Mouse (Mus musculus) liver, embryonic 15.5 days (tissue): Measurements from ENCODE around the gene Mcoln1. TPM values are rescaled to one million over a fixed set of nuclear protein-coding genes. Genes with fewer than 3 reads are reported as not detected.

Experiments used
- ATAC-seq: fragments of 200-750 bp; cut with Nextera tagmentation; 2 replicates; pipeline ENCODE4 v1.8.0; 2017; ENCODE audit warnings: moderate number of reproducible peaks, mild to moderate bottlenecking, moderate library complexity; ENCODE audit not compliant: insufficient read depth
- H3K27ac ChIP-seq: fragments of 300-500 bp; sonication (generic); replicated peaks from 2 replicates; pipeline ENCODE4 v1.5.1; 2015; ENCODE audit warnings: mild to moderate bottlenecking, inconsistent platforms
- H3K27me3 ChIP-seq: fragments of 300-500 bp; sonication (generic); 2 replicates; pipeline ENCODE4 v1.6.1; 2015; ENCODE audit warnings: mild to moderate bottlenecking, inconsistent platforms
- H3K36me3 ChIP-seq: fragments of 300-500 bp; sonication (generic); replicated peaks from 2 replicates; pipeline ENCODE4 v1.6.1; 2015; ENCODE audit warnings: moderate library complexity, mild to moderate bottlenecking, inconsistent platforms
- H3K4me1 ChIP-seq: fragments of 300-500 bp; sonication (generic); replicated peaks from 2 replicates; pipeline ENCODE4 v1.6.1; 2015; ENCODE audit warnings: inconsistent platforms
- H3K4me2 ChIP-seq: fragments of 300-500 bp; sonication (generic); 2 replicates; pipeline ENCODE4 v1.6.1; 2015; ENCODE audit warnings: moderate library complexity, mild to moderate bottlenecking, inconsistent platforms
- H3K4me3 ChIP-seq: fragments of 300-500 bp; sonication (generic); replicated peaks from 2 replicates; pipeline ENCODE4 v1.5.1; 2015; ENCODE audit warnings: mild to moderate bottlenecking, inconsistent platforms
- H3K9ac ChIP-seq: fragments of 300-500 bp; sonication (generic); 2 replicates; pipeline ENCODE4 v1.6.1; 2015; ENCODE audit warnings: moderate library complexity, mild to moderate bottlenecking, inconsistent platforms
- H3K9me3 ChIP-seq: fragments of 300-500 bp; sonication (generic); replicated peaks from 2 replicates; pipeline ENCODE4 v1.6.1; 2016; ENCODE audit warnings: inconsistent platforms
- WGBS: fragments of 180-500 bp; shearing (Covaris S2); methylation state at CpG from one replicate; pipeline ENCODE4 v1.1.7; 2015; ENCODE audit warnings: mixed read lengths; ENCODE audit not compliant: insufficient replicate concordance; 5-methylcytosine and 5-hydroxymethylcytosine counted together
- polyA plus RNA-seq: library from polyadenylated mRNA; unstranded; fragments of >200 nt; fragmentation: Nextera tagmentation; extraction: Ambion mirVana; gene quantifications from 2 replicates; pipeline ENCODE4 v1.2.1, GENCODE M21; 2015

The Mcoln1 gene
- polyA plus RNA-seq, 1 experiment from 2014 or later: 21.4 TPM

- no peaks in the 10 kb centered on the region for H3K9me3 ChIP-seq
- H3K27ac ChIP-seq: peak overlapping the region; percentile 89
- H3K27me3 ChIP-seq: no peaks in the 10 kb centered on the region
- H3K4me2 ChIP-seq: peak overlapping the region; percentile 96
- H3K9ac ChIP-seq: peak overlapping the region; percentile 84
- peak; percentile 40 for ATAC-seq
- H3K4me3 ChIP-seq: peak overlapping the region; percentile 90
- H3K36me3 ChIP-seq: peaks cover 11% of the 10 kb centered on the region
- peaks cover 35% of the 10 kb centered on the region for H3K4me1 ChIP-seq
- 4% methylated on average over 8 of the region's 8 CpGs for WGBS
Measured at GRCm38 (mm10) chr8:3499751-3500150, 506 bp upstream of the Mcoln1 start.

DNA sequence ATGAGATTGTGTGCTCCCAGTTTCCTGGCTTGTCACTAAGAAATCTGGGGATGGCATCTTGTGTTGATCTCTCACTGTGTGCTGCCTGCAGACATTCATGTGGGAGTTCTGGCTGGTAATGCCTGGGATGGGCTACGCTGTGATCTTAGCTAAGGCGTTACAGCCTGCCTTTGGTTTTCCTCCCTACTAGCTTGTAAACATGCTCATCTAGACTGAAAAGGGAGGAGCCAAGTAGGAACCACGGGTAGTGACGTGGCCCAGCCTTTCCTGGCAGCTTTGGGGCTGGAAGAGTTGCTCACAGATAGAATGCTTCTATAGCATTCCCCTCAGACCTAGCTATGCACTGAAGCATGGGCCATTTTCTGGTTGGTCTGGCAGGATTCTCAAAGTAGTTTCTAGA, 2.0 kb downstream of the Mcoln1 start:
- no peaks in the 10 kb centered on the region for H3K27me3 ChIP-seq
- H3K4me1 ChIP-seq: peaks cover 31% of the 10 kb centered on the region
- no peak overlapping the region for H3K9ac ChIP-seq
- H3K27ac ChIP-seq: 0 out of 2 replicates have a peak overlapping the region, but pooled peaks have one; percentile 24
- H3K9me3 ChIP-seq: no peaks in the 10 kb centered on the region
- ATAC-seq: no peak
- H3K4me2 ChIP-seq: no peak overlapping the region
- WGBS: 55% methylated on average over 4 of the region's 4 CpGs
- no peak overlapping the region for H3K4me3 ChIP-seq
- H3K36me3 ChIP-seq: peaks cover 15% of the 10 kb centered on the region

- ATAC-seq: peak; percentile 51; the same call in 1 of the 2 replicates
- H3K27ac ChIP-seq: no peak overlapping the region; the same call in 1 of the 2 replicates
- H3K36me3 ChIP-seq: peaks cover 44% of the 10 kb centered on the region
Measured at GRCm38 (mm10) chr8:3507979-3508754, 7.9 kb downstream of the Mcoln1 start.

DNA sequence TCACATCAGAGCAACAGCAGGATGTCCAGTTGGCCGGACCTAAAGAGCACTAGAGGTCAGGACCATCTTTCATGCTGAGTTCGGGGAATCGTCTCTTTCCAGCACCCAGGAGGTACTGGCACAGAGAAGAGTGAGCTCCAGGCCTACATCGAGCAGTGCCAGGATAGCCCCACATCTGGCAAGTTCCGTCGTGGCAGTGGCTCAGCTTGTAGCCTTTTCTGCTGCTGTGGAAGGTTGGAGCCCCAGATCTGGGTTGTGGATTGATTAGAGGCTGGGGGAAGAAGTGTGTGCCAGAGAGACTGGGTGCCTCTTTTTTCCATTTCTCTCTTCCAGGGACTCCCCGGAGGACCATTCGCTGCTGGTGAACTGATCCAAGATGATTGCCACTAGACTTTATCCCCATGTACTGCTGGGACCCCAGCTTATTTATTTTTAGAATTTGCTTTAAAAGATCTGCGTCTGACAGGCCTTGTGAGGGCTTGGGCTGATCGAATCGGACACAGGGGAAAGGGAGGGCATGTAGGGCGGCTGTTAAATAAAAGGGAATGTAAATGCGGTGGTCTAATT, 14.5 kb downstream of the Mcoln1 start:
- Histone ChIP-seq H3K4me2 (peak overlapping the region; percentile 98), H3K9ac (peak overlapping the region; percentile 30; the same call in 1 of the 2 replicates), H3K9me3 (no peaks in the 10 kb centered on the region), H3K36me3 (peaks cover 18% of the 10 kb centered on the region; the same call in 1 of the 2 replicates), H3K27ac (peak overlapping the region; percentile 86), H3K4me1 (peaks cover 37% of the 10 kb centered on the region), H3K4me3 (peak overlapping the region; percentile 86), H3K27me3 (no peaks in the 10 kb centered on the region)
- no peak for ATAC-seq
- WGBS: 35% methylated on average over 13 of the region's 13 CpGs

More at GRCm38 (mm10) chr8:3507979-3508754, 7.9 kb downstream of the Mcoln1 start:
- Histone ChIP-seq H3K27me3 (no peaks in the 10 kb centered on the region), H3K4me1 (0 out of 2 replicates have a peak, but pooled peaks cover 8% of the 10 kb centered on the region), H3K9ac (no peak overlapping the region), H3K9me3 (no peaks in the 10 kb centered on the region), H3K4me3 (no peak overlapping the region), H3K4me2 (no peak overlapping the region)
- 68% methylated on average over 6 of the region's 6 CpGs for WGBS

DNA sequence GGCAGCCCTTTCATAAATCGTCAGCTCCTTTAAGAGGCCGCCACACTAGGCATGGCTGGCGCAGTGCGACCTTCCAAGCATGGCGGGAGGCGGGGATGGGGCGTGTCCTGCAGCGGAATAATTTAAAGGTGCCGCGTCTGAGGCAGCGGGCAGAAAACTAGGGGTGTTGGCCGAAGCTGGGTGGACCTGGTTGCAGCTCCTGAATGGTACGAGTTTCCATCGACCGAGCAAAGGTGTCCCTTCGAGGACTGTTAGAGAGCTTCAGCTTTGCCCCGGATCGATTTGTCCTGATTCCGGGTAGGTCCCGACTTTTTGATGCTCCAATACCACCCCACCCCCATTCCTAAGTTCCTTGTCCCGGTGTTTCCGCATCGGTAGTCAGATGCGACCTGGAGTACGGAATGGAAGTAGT, 15.0 kb downstream of the Mcoln1 start, which contains the start of gene Pnpla6:
Gene Pnpla6, plus strand, starts transcription at position 125 of the 412 bp plus-strand sequence.
- H3K4me2 ChIP-seq: peak within 1 kb of the TSS; percentile 98
- H3K4me1 ChIP-seq: peaks cover 42% of the 10 kb centered on the region
- H3K27me3 ChIP-seq: no peaks in the 10 kb centered on the region
- H3K9ac ChIP-seq: peak within 1 kb of the TSS; percentile 70
- ATAC-seq: peak; percentile 49
- H3K27ac ChIP-seq: peak within 1 kb of the TSS; percentile 86
- WGBS: under 1% methylated on average over 25 of the region's 25 CpGs
- no peaks in the 10 kb centered on the region for H3K9me3 ChIP-seq
- H3K4me3 ChIP-seq: peak within 1 kb of the TSS; percentile 86
- H3K36me3 ChIP-seq: 0 out of 2 replicates have a peak, but pooled peaks cover 17% of the 10 kb centered on the region

GRCm38 (mm10) chr8:3515771-3516417, 15.6 kb downstream of the Mcoln1 start:
- H3K27ac ChIP-seq: peak overlapping the region; percentile 86
- no peaks in the 10 kb centered on the region for H3K27me3 ChIP-seq
- H3K4me2 ChIP-seq: peak overlapping the region; percentile 98
- peaks cover 48% of the 10 kb centered on the region for H3K4me1 ChIP-seq
- ATAC-seq: peak; percentile 26
- under 1% methylated on average over 25 of the region's 25 CpGs for WGBS
- H3K4me3 ChIP-seq: peak overlapping the region; percentile 86
- peak overlapping the region; percentile 70 for H3K9ac ChIP-seq
- H3K36me3 ChIP-seq: 0 out of 2 replicates have a peak, but pooled peaks cover 11% of the 10 kb centered on the region
- no peaks in the 10 kb centered on the region for H3K9me3 ChIP-seq

GRCm38 (mm10) chr8:3516450-3517116, 16.3 kb downstream of the Mcoln1 start:
- H3K9me3 ChIP-seq: no peaks in the 10 kb centered on the region
- peaks cover 55% of the 10 kb centered on the region for H3K4me1 ChIP-seq
- H3K9ac ChIP-seq: peak overlapping the region; percentile 70
- under 1% methylated on average over 36 of the region's 36 CpGs for WGBS
- H3K4me2 ChIP-seq: peak overlapping the region; percentile 98
- H3K27me3 ChIP-seq: no peaks in the 10 kb centered on the region
- peaks cover 14% of the 10 kb centered on the region; the same call in 1 of the 2 replicates for H3K36me3 ChIP-seq
- peak overlapping the region; percentile 86 for H3K4me3 ChIP-seq
- peak; percentile 88 for ATAC-seq
- H3K27ac ChIP-seq: peak overlapping the region; percentile 86

DNA sequence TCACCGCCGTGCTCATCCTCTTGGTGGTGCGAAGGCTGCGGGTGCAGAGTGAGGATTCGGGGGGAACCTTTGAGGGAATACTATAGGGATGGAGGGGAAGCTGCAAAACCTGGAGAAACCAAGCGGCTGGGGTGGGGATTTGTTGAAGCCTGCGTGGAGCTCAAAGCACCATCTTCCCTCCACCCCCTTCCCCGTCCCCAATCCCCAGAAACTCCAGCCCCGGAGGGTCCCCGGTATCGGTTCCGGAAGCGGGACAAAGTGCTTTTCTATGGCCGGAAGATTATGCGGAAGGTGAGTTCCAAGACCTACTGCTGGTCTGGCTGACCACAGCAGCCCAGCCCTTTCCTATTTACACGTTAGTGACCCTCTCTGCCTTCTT, 16.8 kb downstream of the Mcoln1 start:
- WGBS: 8% methylated on average over 16 of the region's 16 CpGs
- H3K4me2 ChIP-seq: peak overlapping the region; percentile 98
- peaks cover 14% of the 10 kb centered on the region; the same call in 1 of the 2 replicates for H3K36me3 ChIP-seq
- H3K9me3 ChIP-seq: no peaks in the 10 kb centered on the region
- no peaks in the 10 kb centered on the region for H3K27me3 ChIP-seq
- H3K9ac ChIP-seq: peak overlapping the region; percentile 70
- peaks cover 60% of the 10 kb centered on the region for H3K4me1 ChIP-seq
- no peak for ATAC-seq
- H3K27ac ChIP-seq: peak overlapping the region; percentile 86
- H3K4me3 ChIP-seq: peak overlapping the region; percentile 86

DNA sequence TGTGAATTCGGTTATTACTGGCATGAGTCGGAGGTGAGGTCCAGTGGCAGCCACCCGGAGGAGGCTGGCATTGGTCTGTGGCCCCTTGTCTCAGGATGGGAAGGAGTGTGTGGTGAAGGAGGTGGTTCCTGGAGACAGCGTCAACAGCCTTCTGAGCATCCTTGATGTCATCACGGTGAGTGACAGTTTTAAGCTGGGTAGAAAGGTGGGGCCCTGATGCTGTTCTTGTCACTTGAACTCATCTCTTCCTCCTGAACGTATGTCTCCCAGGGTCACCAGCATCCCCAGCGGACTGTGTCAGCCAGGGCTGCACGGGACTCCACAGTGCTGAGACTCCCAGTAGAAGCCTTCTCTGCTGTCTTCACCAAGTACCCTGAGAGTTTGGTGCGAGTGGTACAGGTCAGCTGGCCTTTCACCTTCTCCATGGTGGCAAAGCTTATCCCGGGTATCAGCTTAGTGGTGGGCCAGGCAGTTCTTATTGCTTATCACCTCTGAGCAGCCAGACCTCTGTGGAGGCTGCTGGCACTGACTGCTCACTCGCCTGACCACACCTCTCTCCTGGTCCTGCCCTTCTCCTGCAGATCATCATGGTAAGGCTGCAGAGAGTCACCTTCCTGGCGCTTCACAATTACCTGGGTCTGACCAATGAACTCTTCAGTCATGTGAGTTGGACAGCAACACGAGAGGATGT, 21.9 kb downstream of the Mcoln1 start:
- peak overlapping the region; percentile 69 for H3K4me2 ChIP-seq
- no peaks in the 10 kb centered on the region for H3K9me3 ChIP-seq
- H3K4me1 ChIP-seq: peaks cover 66% of the 10 kb centered on the region
- peak; percentile 99 for ATAC-seq
- H3K27me3 ChIP-seq: no peaks in the 10 kb centered on the region
- 39% methylated on average over 13 of the region's 13 CpGs for WGBS
- H3K27ac ChIP-seq: peak overlapping the region; percentile 96
- peak overlapping the region; percentile 28; the same call in 1 of the 2 replicates for H3K9ac ChIP-seq
- H3K4me3 ChIP-seq: peak overlapping the region; percentile 36
- H3K36me3 ChIP-seq: peaks cover 50% of the 10 kb centered on the region

- Histone ChIP-seq H3K27me3 (no peaks in the 10 kb centered on the region), H3K36me3 (peaks cover 35% of the 10 kb centered on the region), H3K4me3 (no peak overlapping the region), H3K9me3 (no peaks in the 10 kb centered on the region), H3K27ac (no peak overlapping the region), H3K9ac (no peak overlapping the region), H3K4me2 (no peak overlapping the region), H3K4me1 (peaks cover 6% of the 10 kb centered on the region)
- 69% methylated on average over 5 of the region's 5 CpGs for WGBS
- no peak for ATAC-seq
Measured at GRCm38 (mm10) chr8:3530816-3531215, 30.6 kb downstream of the Mcoln1 start.
